ENCODE assay signal across 8 mouse cellular contexts in genomic region chr8:120425199-120425941, GRCm38 (mm10).
DNase-seq lines count a peak whose midpoint lies in the region; ATAC-seq lines count a peak whose summit lies in the region.

No protein-coding gene starts in this region.

- peaks cover 49 to 60% of the 10 kb centered on the region in 2 experiments for H3K4me1 ChIP-seq in heart, embryonic 14.5 days (ENCODE audit: control insufficient read depth in 2 of 2, insufficient read depth in 2 of 2, low read length in 2 of 2)
- peaks cover 59% of the 10 kb centered on the region for H3K4me1 ChIP-seq in hindbrain, embryonic 14.5 days (replicated peaks; ENCODE audit: control insufficient read depth, insufficient read depth, low read length)
- H3K4me1 ChIP-seq in midbrain, embryonic 14.5 days (ENCODE audit: control insufficient read depth, insufficient read depth, low read length): peaks cover 76% of the 10 kb centered on the region

- peak; percentile 40 for ATAC-seq in heart, embryonic 14.5 days (ENCODE audit: insufficient number of reproducible peaks, insufficient read depth, low FRiP score, low read depth)
- ATAC-seq in hindbrain, embryonic 14.5 days (ENCODE audit: low FRiP score): peak; percentile 54
- peak; percentile 79 for ATAC-seq in midbrain, embryonic 14.5 days (ENCODE audit: low FRiP score, low TSS enrichment)

- H3K4me2 ChIP-seq in heart, embryonic 14.5 days (ENCODE audit: low read length): peak overlapping the region; percentile 4; the same call in 1 of the 2 replicates
- 0 out of 2 replicates have a peak overlapping the region, but pooled peaks have one; percentile 6 for H3K4me2 ChIP-seq in hindbrain, embryonic 14.5 days (replicated peaks)
- peak overlapping the region; percentile 14; the same call in 1 of the 2 replicates for H3K4me2 ChIP-seq in midbrain, embryonic 14.5 days (ENCODE audit: low read length)

- DNase-seq in heart, postnatal 25 days (ENCODE audit: low spot score): no peak
- DNase-seq in brain, embryonic 18.5 days (ENCODE audit: low read depth, low spot score): peak; percentile 65
- DNase-seq in hindbrain, embryonic 14.5 days (ENCODE audit: low spot score): peak; percentile 66
- peak; percentile 88 for DNase-seq in midbrain, embryonic 14.5 days
- no peak for DNase-seq in cerebellum, adult 9-10 months
- DNase-seq in testis, postnatal 14 days (ENCODE audit: low spot score): no peak
- DNase-seq in thymus, postnatal 0 days (ENCODE audit: low spot score): no peak

- WGBS in heart, embryonic 14.5 days: 18% methylated on average over 8 of the region's 8 CpGs
- 4% methylated on average over 8 of the region's 8 CpGs for WGBS in hindbrain, embryonic 14.5 days
- WGBS in midbrain, embryonic 14.5 days: 5% methylated on average over 8 of the region's 8 CpGs

- no peaks in the 10 kb centered on the region for H3K36me3 ChIP-seq in heart, embryonic 14.5 days (ENCODE audit: control insufficient read depth, insufficient read depth, low read length)
- H3K36me3 ChIP-seq in hindbrain, embryonic 14.5 days (replicated peaks; ENCODE audit: control insufficient read depth, insufficient read depth): no peaks in the 10 kb centered on the region
- no peaks in the 10 kb centered on the region for H3K36me3 ChIP-seq in midbrain, embryonic 14.5 days (ENCODE audit: control insufficient read depth, insufficient read depth, low read length)

- H3K27ac ChIP-seq in heart, embryonic 14.5 days (replicated peaks in 1 of 2; ENCODE audit: control insufficient read depth in 1 of 2, insufficient read depth in 1 of 2, low read depth in 2 of 2, low read length in 2 of 2): peak overlapping the region; percentile 58 to 66; a peak in 3 of 4 replicates
- H3K27ac ChIP-seq in hindbrain, embryonic 14.5 days: peak overlapping the region; percentile 92
- peak overlapping the region; percentile 89 for H3K27ac ChIP-seq in midbrain, embryonic 14.5 days (replicated peaks; ENCODE audit: low read depth, low read length)

- H3K4me3 ChIP-seq in heart, embryonic 14.5 days (ENCODE audit: control insufficient read depth in 1 of 2, insufficient read depth in 1 of 2, low read depth in 1 of 2, low read length in 2 of 2): no peak overlapping the region
- no peak overlapping the region for H3K4me3 ChIP-seq in hindbrain, embryonic 14.5 days (replicated peaks; ENCODE audit: low read length)
- no peak overlapping the region for H3K4me3 ChIP-seq in midbrain, embryonic 14.5 days (replicated peaks; ENCODE audit: low read depth, low read length)

- no peaks in the 10 kb centered on the region for H3K27me3 ChIP-seq in heart, embryonic 14.5 days (ENCODE audit: control insufficient read depth, insufficient read depth, low read length)
- no peaks in the 10 kb centered on the region for H3K27me3 ChIP-seq in hindbrain, embryonic 14.5 days (ENCODE audit: control insufficient read depth, insufficient read depth, low read length)
- H3K27me3 ChIP-seq in midbrain, embryonic 14.5 days (ENCODE audit: control insufficient read depth, insufficient read depth, low read length): no peaks in the 10 kb centered on the region

- intact Hi-C loops in heart, postnatal 25 days (cut with DNase I): no loop called here

- H3K9ac ChIP-seq in heart, embryonic 14.5 days (ENCODE audit: low read length): peak overlapping the region; percentile 18; the same call in 1 of the 2 replicates
- H3K9ac ChIP-seq in hindbrain, embryonic 14.5 days: peak overlapping the region; percentile 40
- H3K9ac ChIP-seq in midbrain, embryonic 14.5 days (replicated peaks; ENCODE audit: low read length): peak overlapping the region; percentile 24; the same call in 1 of the 2 replicates

- H3K9me3 ChIP-seq in heart, embryonic 14.5 days (ENCODE audit: control insufficient read depth, low read length): no peaks in the 10 kb centered on the region
- H3K9me3 ChIP-seq in hindbrain, embryonic 14.5 days (ENCODE audit: control insufficient read depth, low read length): no peaks in the 10 kb centered on the region
- H3K9me3 ChIP-seq in midbrain, embryonic 14.5 days (ENCODE audit: control insufficient read depth, low read length): no peaks in the 10 kb centered on the region

Comparison
In these comparisons a context has a peak if more than half of its experiments do, and no peak if none do; other contexts are left out.
1. DNase-seq: peak in brain, embryonic 18.5 days (single experiment), hindbrain, embryonic 14.5 days (single experiment) and midbrain, embryonic 14.5 days (single experiment); none in heart, postnatal 25 days (single experiment), cerebellum, adult 9-10 months (single experiment), testis, postnatal 14 days (single experiment) and thymus, postnatal 0 days (single experiment).
2. Peak in every context shown above with its lines, with median percentiles within 50 percentile points of each other: ATAC-seq, H3K27ac ChIP-seq, H3K4me2 ChIP-seq and H3K9ac ChIP-seq.